Comparison of ENCODE assay signal across 27 mouse cellular contexts in genomic region chr11:52127760-52128159, GRCm38 (mm10). TPM values are rescaled to one million over a fixed set of nuclear protein-coding genes. Genes with fewer than 3 reads are reported as not detected.
DNase-seq lines count a peak whose midpoint lies in the region; ATAC-seq and TF ChIP-seq lines count a peak whose summit lies in the region.
"Had no signal": no experiment of that assay in that cellular context is flagged by ENCODE, and none has a peak within 500 bp of the region (broad histone marks: within the 10 kb centered on the region; RNA-seq: fewer than 3 reads in every experiment).

No protein-coding gene starts in this region.

- H3K4me1 ChIP-seq in hindbrain, postnatal 0 days (ENCODE audit: insufficient read depth, low read length) = no peaks in the 10 kb centered on the region
- H3K4me1 ChIP-seq in hindbrain, embryonic 10.5 days (replicated peaks) = no peaks in the 10 kb centered on the region
- no peaks in the 10 kb centered on the region for H3K4me1 ChIP-seq in liver, embryonic 11.5 days (replicated peaks; ENCODE audit: control insufficient read depth, insufficient read depth, low read length)
- H3K4me1 ChIP-seq in liver, embryonic 12.5 days = peaks cover 17% of the 10 kb centered on the region
- 0 out of 4 replicates have a peak, but pooled peaks cover 0 to 3% of the 10 kb centered on the region in 2 experiments for H3K4me1 ChIP-seq in MEL (ENCODE audit: control insufficient read depth in 1 of 2, insufficient read depth in 2 of 2, low read length in 2 of 2)
- no peaks in the 10 kb centered on the region for H3K4me1 ChIP-seq in liver, postnatal 0 days (ENCODE audit: insufficient read depth)
- H3K4me1 ChIP-seq: embryonic facial prominence, embryonic 15.5 days; forebrain, embryonic 10.5 days had no signal

- H3K36me3 ChIP-seq in hindbrain, postnatal 0 days (ENCODE audit: insufficient read depth, low read length) = peaks cover 8% of the 10 kb centered on the region; the same call in 1 of the 2 replicates
- H3K36me3 ChIP-seq in hindbrain, embryonic 10.5 days = peaks cover 48% of the 10 kb centered on the region
- peaks cover 14% of the 10 kb centered on the region for H3K36me3 ChIP-seq in liver, embryonic 11.5 days (ENCODE audit: control insufficient read depth, insufficient read depth, low read length)
- peaks cover 41% of the 10 kb centered on the region for H3K36me3 ChIP-seq in liver, embryonic 12.5 days
- peaks cover 0 to 13% of the 10 kb centered on the region in 2 experiments; a peak in 2 of 4 replicates for H3K36me3 ChIP-seq in MEL (ENCODE audit: control insufficient read depth in 1 of 2, insufficient read depth in 2 of 2, low read length in 2 of 2)
- peaks cover 26% of the 10 kb centered on the region for H3K36me3 ChIP-seq in liver, postnatal 0 days (replicated peaks; ENCODE audit: insufficient read depth, low read length)

- no peak for TF ChIP-seq CTCF in hindbrain, postnatal 0 days (IDR thresholded peaks at IDR 0.05; ENCODE audit: low read depth)
- no peak for TF ChIP-seq CTCF in MEL (IDR thresholded peaks at IDR 0.05 in 2 of 3, conservative IDR thresholded peaks at IDR 0.05 in 1 of 3; ENCODE audit: control insufficient read depth in 1 of 3, insufficient read depth in 1 of 3, low read depth in 2 of 3, low read length in 3 of 3, poor library complexity in 1 of 3, severe bottlenecking in 1 of 3)
- no peak for TF ChIP-seq CTCF in liver, postnatal 0 days (IDR thresholded peaks at IDR 0.05; ENCODE audit: low read depth)

- H3K27me3 ChIP-seq in hindbrain, postnatal 0 days (ENCODE audit: insufficient read depth, low read length) = no peaks in the 10 kb centered on the region
- no peaks in the 10 kb centered on the region for H3K27me3 ChIP-seq in hindbrain, embryonic 10.5 days (ENCODE audit: insufficient read depth, poor library complexity, severe bottlenecking)
- no peaks in the 10 kb centered on the region for H3K27me3 ChIP-seq in liver, embryonic 11.5 days (replicated peaks; ENCODE audit: control insufficient read depth, insufficient read depth, low read length)
- H3K27me3 ChIP-seq in liver, embryonic 12.5 days (replicated peaks) = no peaks in the 10 kb centered on the region
- no peaks in the 10 kb centered on the region for H3K27me3 ChIP-seq in MEL (ENCODE audit: control insufficient read depth in 1 of 2, insufficient read depth in 2 of 2, low read length in 2 of 2)
- no peaks in the 10 kb centered on the region for H3K27me3 ChIP-seq in liver, postnatal 0 days (ENCODE audit: insufficient read depth, low read length)
- H3K27me3 ChIP-seq: embryonic facial prominence, embryonic 15.5 days; hindbrain, embryonic 15.5 days had no signal

- no peak overlapping the region for H3K4me3 ChIP-seq in hindbrain, postnatal 0 days (ENCODE audit: low read length)
- no peak overlapping the region for H3K4me3 ChIP-seq in hindbrain, embryonic 10.5 days
- no peak overlapping the region for H3K4me3 ChIP-seq in liver, embryonic 11.5 days (ENCODE audit: low read depth, low read length)
- no peak overlapping the region for H3K4me3 ChIP-seq in liver, embryonic 12.5 days
- H3K4me3 ChIP-seq in MEL (ENCODE audit: control insufficient read depth in 1 of 2, insufficient read depth in 1 of 2, low read depth in 2 of 2, low read length in 2 of 2) = no peak overlapping the region
- no peak overlapping the region for H3K4me3 ChIP-seq in liver, postnatal 0 days (ENCODE audit: low read depth, low read length)
- H3K4me3 ChIP-seq: embryonic facial prominence, embryonic 15.5 days; erythroblast, embryonic 14.5 days; forebrain, embryonic 10.5 days; gastrocnemius, adult 2 months; heart, embryonic 10.5 days; hindbrain, embryonic 15.5 days had no signal

- no peaks in the 10 kb centered on the region for H3K79me2 ChIP-seq in MEL (ENCODE audit: control insufficient read depth, insufficient read depth, low read length, poor library complexity)

- TF ChIP-seq EP300 in MEL (IDR thresholded peaks at IDR 0.05; ENCODE audit: low read depth in 1 of 2, low read length in 2 of 2) = no peak
- TF ChIP-seq EP300 in liver, postnatal 0 days (IDR thresholded peaks at IDR 0.05; ENCODE audit: low read depth) = no peak

- peak; percentile 9; the same call in 1 of the 2 replicates for ATAC-seq in hindbrain, postnatal 0 days
- peak; percentile 19; the same call in 1 of the 2 replicates for ATAC-seq in liver, embryonic 11.5 days (replicated peaks; ENCODE audit: low FRiP score)
- no peak for ATAC-seq in liver, embryonic 12.5 days
- peak; percentile 30 for ATAC-seq in liver, postnatal 0 days
- ATAC-seq: forebrain, embryonic 14.5 days; inflammation-experienced regulatory T-cells, adult 6 months had no signal

- DNase-seq in hindbrain, postnatal 0 days (ENCODE audit: low spot score) = no peak
- no peak for DNase-seq in hindbrain, embryonic 10.5 days (ENCODE audit: low spot score)
- no peak for DNase-seq in liver, embryonic 11.5 days (ENCODE audit: low spot score)
- peak; percentile 35 for DNase-seq in MEL (ENCODE audit: low read depth, low spot score)
- DNase-seq in liver, postnatal 0 days = no peak
- no peak for DNase-seq in thymus, adult 18-20 months
- DNase-seq: adrenal gland, postnatal 10 days; cerebellum, adult 11-12 months; cerebellum, adult 9-10 months; cerebellum, postnatal 25 days; gastrocnemius, adult 2 months; gastrocnemius, postnatal 25 days; heart, postnatal 10 days; heart, postnatal 4 days had no signal

- no peak overlapping the region for H3K27ac ChIP-seq in hindbrain, postnatal 0 days
- no peak overlapping the region for H3K27ac ChIP-seq in hindbrain, embryonic 10.5 days
- no peak overlapping the region for H3K27ac ChIP-seq in liver, embryonic 11.5 days (ENCODE audit: low read depth, low read length)
- no peak overlapping the region for H3K27ac ChIP-seq in liver, embryonic 12.5 days
- no peak overlapping the region for H3K27ac ChIP-seq in MEL (ENCODE audit: control insufficient read depth, low read depth, low read length)
- H3K27ac ChIP-seq in liver, postnatal 0 days (ENCODE audit: low read depth) = no peak overlapping the region
- H3K27ac ChIP-seq: embryonic facial prominence, embryonic 15.5 days; forebrain, embryonic 10.5 days; gastrocnemius, adult 2 months; heart, embryonic 10.5 days had no signal

- WGBS in hindbrain, postnatal 0 days = 72% methylated on average over 5 of the region's 5 CpGs
- 86% methylated on average over 5 of the region's 5 CpGs for WGBS in hindbrain, embryonic 10.5 days
- whole genome bisulfite sequencing in liver, embryonic 11.5 days = 65% methylated on average over 5 of the region's 5 CpGs
- WGBS in liver, embryonic 12.5 days (ENCODE audit: insufficient replicate concordance) = 65% methylated on average over 5 of the region's 5 CpGs
- WGBS in liver, postnatal 0 days (ENCODE audit: insufficient replicate concordance) = 72% methylated on average over 5 of the region's 5 CpGs

- no peak overlapping the region for H3K4me2 ChIP-seq in hindbrain, postnatal 0 days (ENCODE audit: low read depth, low read length)
- no peak overlapping the region for H3K4me2 ChIP-seq in liver, embryonic 11.5 days
- no peak overlapping the region for H3K4me2 ChIP-seq in liver, embryonic 12.5 days
- no peak overlapping the region for H3K4me2 ChIP-seq in liver, postnatal 0 days (ENCODE audit: low read depth, low read length)
- H3K4me2 ChIP-seq: embryonic facial prominence, embryonic 15.5 days; hindbrain, embryonic 15.5 days had no signal

- H3K9me3 ChIP-seq in hindbrain, postnatal 0 days (ENCODE audit: low read length) = no peaks in the 10 kb centered on the region
- no peaks in the 10 kb centered on the region for H3K9me3 ChIP-seq in hindbrain, embryonic 10.5 days
- H3K9me3 ChIP-seq in liver, embryonic 11.5 days (ENCODE audit: control insufficient read depth, low read length) = no peaks in the 10 kb centered on the region
- no peaks in the 10 kb centered on the region for H3K9me3 ChIP-seq in liver, embryonic 12.5 days (replicated peaks)
- no peaks in the 10 kb centered on the region for H3K9me3 ChIP-seq in MEL (replicated peaks; ENCODE audit: insufficient read depth, low read length)
- H3K9me3 ChIP-seq in liver, postnatal 0 days (ENCODE audit: low read length) = no peaks in the 10 kb centered on the region
- H3K9me3 ChIP-seq: embryonic facial prominence, embryonic 15.5 days; forebrain, embryonic 10.5 days; G1E; heart, embryonic 10.5 days; hindbrain, embryonic 15.5 days had no signal

- H3K9ac ChIP-seq in hindbrain, postnatal 0 days (replicated peaks; ENCODE audit: low read length) = no peak overlapping the region
- H3K9ac ChIP-seq in liver, embryonic 11.5 days (ENCODE audit: low read depth, low read length) = no peak overlapping the region
- no peak overlapping the region for H3K9ac ChIP-seq in liver, embryonic 12.5 days
- H3K9ac ChIP-seq in MEL (ENCODE audit: control insufficient read depth, low read depth, low read length, poor library complexity, severe bottlenecking) = no peak overlapping the region
- H3K9ac ChIP-seq in liver, postnatal 0 days (replicated peaks) = no peak overlapping the region
- H3K9ac ChIP-seq: embryonic facial prominence, embryonic 15.5 days; hindbrain, embryonic 15.5 days had no signal

- no peak; a peak in 2 of 4 replicates for TF ChIP-seq POLR2A in MEL (IDR thresholded peaks at IDR 0.05; ENCODE audit: control insufficient read depth in 1 of 2, insufficient read depth in 1 of 2, low read depth in 1 of 2, low read length in 2 of 2, poor library complexity in 1 of 2)

- no peak for TF ChIP-seq RAD21 in MEL (IDR thresholded peaks at IDR 0.05; ENCODE audit: low read depth, low read length)

RNA-seq across cellular contexts. Expression of gene Olfr1373, which starts 17.6 kb away (rescaled TPM):
- total RNA-seq in hindbrain, postnatal 0 days (2014; rRNA removed) = not detected in 2 replicates
- polyA plus RNA-seq in hindbrain, postnatal 0 days (2015; fragmentation: Nextera tagmentation; extraction: Ambion mirVana) = not detected in 2 replicates
- polyA plus RNA-seq in hindbrain, embryonic 10.5 days (2016; fragmentation: Nextera tagmentation; extraction: Ambion mirVana) = not detected in 2 replicates
- not detected in 2 replicates for polyA plus RNA-seq in liver, embryonic 11.5 days (2014; fragmentation: Nextera tagmentation; extraction: Ambion mirVana)
- polyA plus RNA-seq in liver, embryonic 12.5 days (2016; fragmentation: Nextera tagmentation; extraction: Ambion mirVana) = not detected in 2 replicates
- not detected in 2 replicates for total RNA-seq in MEL (2012; rRNA removed)
- polyA plus RNA-seq in MEL (2012; ENCODE audit: insufficient read depth in 1 of 2, insufficient read length in 2 of 2, low read depth in 1 of 2, low replicate concordance in 2 of 2, missing spikeins in 1 of 2) = not detected
- polyA plus RNA-seq in liver, postnatal 0 days (2015; fragmentation: Nextera tagmentation; extraction: Ambion mirVana) = not detected in 2 replicates
- total RNA-seq: adrenal gland, postnatal 10 days; adrenal gland, postnatal 4 days; G1E; gastrocnemius, adult 2 months; gastrocnemius, postnatal 25 days; granulocyte monocyte progenitor cell, adult 5-6 weeks; heart, postnatal 10 days; heart, postnatal 4 days had no signal
- polyA plus RNA-seq: brain, embryonic 14.5 days; embryonic facial prominence, embryonic 15.5 days; erythroblast, embryonic 14.5 days; forebrain, embryonic 10.5 days; forebrain, embryonic 14.5 days; G1E; heart, embryonic 10.5 days; heart, embryonic 14.5 days; hindbrain, embryonic 15.5 days; inflammation-experienced regulatory T-cells, adult 6 months had no signal

RNA-seq across cellular contexts. Expression of gene Ppp2ca, which starts 29.3 kb away (rescaled TPM):
- total RNA-seq in hindbrain, postnatal 0 days (2014; rRNA removed) = 115 and 116 TPM in 2 replicates
- polyA plus RNA-seq in hindbrain, postnatal 0 days (2015; fragmentation: Nextera tagmentation; extraction: Ambion mirVana) = 110 and 117 TPM in 2 replicates
- polyA plus RNA-seq in hindbrain, embryonic 10.5 days (2016; fragmentation: Nextera tagmentation; extraction: Ambion mirVana) = 84.2 and 97.8 TPM in 2 replicates
- polyA plus RNA-seq in liver, embryonic 11.5 days (2014; fragmentation: Nextera tagmentation; extraction: Ambion mirVana) = 69.4 and 76.3 TPM in 2 replicates
- 59.1 and 60.2 TPM in 2 replicates for polyA plus RNA-seq in liver, embryonic 12.5 days (2016; fragmentation: Nextera tagmentation; extraction: Ambion mirVana)
- total RNA-seq in MEL (2012; rRNA removed) = 78.2 and 89.5 TPM in 2 replicates
- polyA plus RNA-seq in MEL (2012; ENCODE audit: insufficient read depth in 1 of 2, insufficient read length in 2 of 2, low read depth in 1 of 2, low replicate concordance in 2 of 2, missing spikeins in 1 of 2) = 100 to 1,000 TPM; 102 to 113 TPM
- 23.2 and 24.3 TPM in 2 replicates for polyA plus RNA-seq in liver, postnatal 0 days (2015; fragmentation: Nextera tagmentation; extraction: Ambion mirVana)
